Mouse (Mus musculus): ENCODE results near the gene Zfp553. TPM values are rescaled to one million over a fixed set of nuclear protein-coding genes. Genes with fewer than 3 reads are reported as not detected.
"Not testable (repeated sequence)": the region's sequence is repeated elsewhere in the genome, so short reads cannot be mapped to it uniquely, and the experiment has no call there.

The Zfp553 gene
- polyA plus RNA-seq, 1 experiment: 11.4 TPM

DNA sequence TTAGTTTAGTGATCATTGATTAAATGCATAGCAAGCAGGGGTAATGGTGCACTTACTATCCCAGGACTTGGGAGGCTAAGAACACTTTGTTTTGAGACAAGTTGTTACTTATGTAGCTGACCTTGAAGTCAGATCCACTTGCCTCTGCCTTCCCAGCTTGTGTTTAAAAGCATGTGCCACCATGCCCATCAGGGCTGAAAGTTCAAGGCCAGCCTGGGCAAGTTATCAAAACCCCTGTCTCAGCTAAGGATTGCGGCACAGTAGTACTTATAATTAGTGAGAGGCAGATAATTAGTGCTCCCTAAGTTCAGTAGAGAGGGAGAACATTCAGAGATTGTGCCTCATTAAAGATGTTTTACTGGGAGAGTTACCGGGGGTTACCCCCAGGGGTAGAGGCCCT is 1.9 kb downstream of the Zfp553 start:
- no peak overlapping the region for H3K4me2 ChIP-seq (ENCODE audit: low read depth)
- peaks cover 49% of the 10 kb centered on the region for H3K79me2 ChIP-seq (ENCODE audit: control insufficient read depth, insufficient read depth)
- no peak overlapping the region for H3ac ChIP-seq (ENCODE audit: control insufficient read depth, insufficient read length)
- TF ChIP-seq USF1 (IDR thresholded peaks at IDR 0.05; ENCODE audit: low read depth) (no peak), POLR2A (IDR thresholded peaks at IDR 0.05; ENCODE audit: insufficient read length, low read depth) (no peak), SRF (IDR thresholded peaks at IDR 0.05; ENCODE audit: control insufficient read depth, insufficient read length, low read depth) (no peak), REST (IDR thresholded peaks at IDR 0.05; ENCODE audit: insufficient read depth, insufficient read length) (no peak), E2F4 (IDR thresholded peaks at IDR 0.05; ENCODE audit: insufficient read depth) (no peak), MYOG (IDR thresholded peaks at IDR 0.05; ENCODE audit: control insufficient read depth in 1 of 3, insufficient read depth in 1 of 3, insufficient read length in 2 of 3, low read depth in 2 of 3) (no peak), TCF3 (IDR thresholded peaks at IDR 0.05; ENCODE audit: insufficient read length, low read depth) (no peak), CEBPB (IDR thresholded peaks at IDR 0.05; ENCODE audit: insufficient read depth, poor library complexity, severe bottlenecking) (no peak), MYOD1 (IDR thresholded peaks at IDR 0.05; ENCODE audit: control insufficient read depth in 1 of 3, insufficient read length in 2 of 3, low read depth in 2 of 3) (no peak), TCF12 (IDR thresholded peaks at IDR 0.05; ENCODE audit: insufficient read depth, poor library complexity, severe bottlenecking) (no peak), MAX (IDR thresholded peaks at IDR 0.05; ENCODE audit: low read depth) (no peak), POLR2AphosphoS2 (IDR thresholded peaks at IDR 0.05; ENCODE audit: insufficient read length, low read depth) (no peak)
- H3K4me3 ChIP-seq: no peak overlapping the region
- H3K27me3 ChIP-seq (ENCODE audit: control insufficient read depth, insufficient read depth, insufficient read length): no peaks in the 10 kb centered on the region
- peaks cover 8% of the 10 kb centered on the region for H3K36me3 ChIP-seq (ENCODE audit: control insufficient read depth, insufficient read depth)

DNA sequence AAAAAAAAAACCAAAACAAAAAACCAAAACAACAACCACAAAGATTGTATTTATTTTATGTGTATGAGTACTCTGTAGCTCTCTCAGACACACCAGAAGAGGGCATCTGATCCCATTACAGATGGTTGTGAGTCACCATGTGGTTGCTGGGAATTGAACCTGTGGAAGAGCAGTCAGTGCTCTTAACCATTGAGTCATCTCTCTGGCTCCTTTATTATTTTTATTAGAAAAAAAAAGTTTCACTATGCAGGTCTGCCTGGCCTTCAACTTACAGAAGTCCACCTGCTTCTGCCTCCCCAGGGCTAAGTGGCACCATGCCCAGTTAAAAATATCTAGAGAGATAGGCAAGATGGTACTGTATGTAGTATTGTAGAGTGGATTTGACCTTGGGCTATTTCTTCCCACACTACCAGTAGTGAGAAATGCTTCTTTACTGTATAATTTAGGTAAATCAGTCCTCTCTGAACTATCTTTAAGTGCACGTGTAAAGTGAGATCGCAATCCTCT is 10.6 kb downstream of the Zfp553 start:
- TF ChIP-seq MAX (IDR thresholded peaks at IDR 0.05; ENCODE audit: low read depth) (no peak), USF1 (IDR thresholded peaks at IDR 0.05; ENCODE audit: low read depth) (no peak), MYOG (IDR thresholded peaks at IDR 0.05; ENCODE audit: control insufficient read depth in 1 of 3, insufficient read depth in 1 of 3, insufficient read length in 2 of 3, low read depth in 2 of 3) (no peak), MYOD1 (IDR thresholded peaks at IDR 0.05; ENCODE audit: control insufficient read depth in 1 of 3, insufficient read length in 2 of 3, low read depth in 2 of 3) (no peak), POLR2AphosphoS2 (IDR thresholded peaks at IDR 0.05; ENCODE audit: insufficient read length, low read depth) (no peak), E2F4 (IDR thresholded peaks at IDR 0.05; ENCODE audit: insufficient read depth) (no peak), CEBPB (IDR thresholded peaks at IDR 0.05; ENCODE audit: insufficient read depth, poor library complexity, severe bottlenecking) (no peak), SRF (IDR thresholded peaks at IDR 0.05; ENCODE audit: control insufficient read depth, insufficient read length, low read depth) (no peak), TCF3 (IDR thresholded peaks at IDR 0.05; ENCODE audit: insufficient read length, low read depth) (no peak), REST (IDR thresholded peaks at IDR 0.05; ENCODE audit: insufficient read depth, insufficient read length) (no peak), POLR2A (IDR thresholded peaks at IDR 0.05; ENCODE audit: insufficient read length, low read depth) (no peak), TCF12 (IDR thresholded peaks at IDR 0.05; ENCODE audit: insufficient read depth, poor library complexity, severe bottlenecking) (no peak)
- peak overlapping the region; percentile 89 for H3K4me2 ChIP-seq (ENCODE audit: low read depth)
- peak overlapping the region; percentile 57 for H3K4me3 ChIP-seq
- H3K79me2 ChIP-seq (ENCODE audit: control insufficient read depth, insufficient read depth): peaks cover 18% of the 10 kb centered on the region
- H3K36me3 ChIP-seq (ENCODE audit: control insufficient read depth, insufficient read depth): no peaks in the 10 kb centered on the region
- no peaks in the 10 kb centered on the region for H3K27me3 ChIP-seq (ENCODE audit: control insufficient read depth, insufficient read depth, insufficient read length)
- H3ac ChIP-seq (ENCODE audit: control insufficient read depth, insufficient read length): peak overlapping the region; percentile 84

DNA sequence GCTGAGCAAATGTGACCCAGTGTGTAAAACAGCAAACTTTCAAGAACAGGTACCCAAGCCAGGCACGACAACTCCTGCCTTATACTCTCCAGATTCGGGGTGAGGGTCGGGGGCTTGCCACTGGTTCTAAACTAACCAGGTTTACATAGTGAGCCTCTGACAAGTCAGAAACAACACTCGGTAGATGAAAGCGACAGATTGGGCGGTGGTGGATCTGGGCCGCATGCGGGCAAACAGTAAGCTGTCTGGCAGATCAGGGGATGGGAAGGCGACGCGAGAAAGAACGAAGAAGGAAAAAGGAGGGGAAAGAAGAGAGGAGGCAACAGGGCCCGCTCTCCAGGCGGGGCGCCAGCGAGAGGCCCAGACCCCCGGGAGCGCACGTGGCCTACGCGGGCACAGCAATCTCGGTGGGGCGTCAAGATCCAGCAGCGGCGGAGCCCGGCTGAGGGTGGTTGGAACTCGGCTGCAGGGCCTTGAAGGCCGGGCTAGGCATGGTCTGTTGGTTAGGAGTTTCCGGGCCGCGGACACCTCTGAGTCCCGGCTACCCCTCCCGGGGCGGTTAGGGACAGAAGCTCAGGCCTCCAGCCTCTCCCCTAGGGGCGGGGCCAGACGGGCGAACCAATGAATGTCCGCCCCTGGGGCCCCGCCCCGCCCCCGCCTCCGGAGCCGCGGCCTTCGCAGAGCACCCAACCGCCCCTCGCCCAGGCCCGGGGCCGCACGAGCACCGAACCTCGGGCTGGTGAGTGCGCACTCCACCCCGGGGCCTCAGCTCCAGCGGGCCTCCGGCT is 11.2 kb downstream of the Zfp553 start, which contains the start of gene Zfp771:
Zfp771 (plus strand) TSS at position 405 of the 788 bp plus-strand sequence.
- Histone ChIP-seq H3K4me3 (peak within 1 kb of the TSS; percentile 57), H3K36me3 (ENCODE audit: control insufficient read depth, insufficient read depth) (no peaks in the 10 kb centered on the region), H3ac (ENCODE audit: control insufficient read depth, insufficient read length) (peak within 1 kb of the TSS; percentile 84), H3K27me3 (ENCODE audit: control insufficient read depth, insufficient read depth, insufficient read length) (no peaks in the 10 kb centered on the region), H3K79me2 (ENCODE audit: control insufficient read depth, insufficient read depth) (peaks cover 18% of the 10 kb centered on the region), H3K4me2 (ENCODE audit: low read depth) (peak within 1 kb of the TSS; percentile 89)
- no peak for TF ChIP-seq TCF12 (IDR thresholded peaks at IDR 0.05; ENCODE audit: insufficient read depth, poor library complexity, severe bottlenecking)
- no peak for TF ChIP-seq E2F4 (IDR thresholded peaks at IDR 0.05; ENCODE audit: insufficient read depth)
- TF ChIP-seq SRF (IDR thresholded peaks at IDR 0.05; ENCODE audit: control insufficient read depth, insufficient read length, low read depth): no peak
- TF ChIP-seq REST (IDR thresholded peaks at IDR 0.05; ENCODE audit: insufficient read depth, insufficient read length): no peak
- no peak for TF ChIP-seq MAX (IDR thresholded peaks at IDR 0.05; ENCODE audit: low read depth)
- TF ChIP-seq POLR2AphosphoS2 (IDR thresholded peaks at IDR 0.05; ENCODE audit: insufficient read length, low read depth): peak; percentile 39
- peak in 1 of 3 experiments; percentile 18 for TF ChIP-seq MYOG (IDR thresholded peaks at IDR 0.05; ENCODE audit: control insufficient read depth in 1 of 3, insufficient read depth in 1 of 3, insufficient read length in 2 of 3, low read depth in 2 of 3)
- TF ChIP-seq POLR2A (IDR thresholded peaks at IDR 0.05; ENCODE audit: insufficient read length, low read depth): peak; percentile 86
- TF ChIP-seq CEBPB (IDR thresholded peaks at IDR 0.05; ENCODE audit: insufficient read depth, poor library complexity, severe bottlenecking): no peak

DNA sequence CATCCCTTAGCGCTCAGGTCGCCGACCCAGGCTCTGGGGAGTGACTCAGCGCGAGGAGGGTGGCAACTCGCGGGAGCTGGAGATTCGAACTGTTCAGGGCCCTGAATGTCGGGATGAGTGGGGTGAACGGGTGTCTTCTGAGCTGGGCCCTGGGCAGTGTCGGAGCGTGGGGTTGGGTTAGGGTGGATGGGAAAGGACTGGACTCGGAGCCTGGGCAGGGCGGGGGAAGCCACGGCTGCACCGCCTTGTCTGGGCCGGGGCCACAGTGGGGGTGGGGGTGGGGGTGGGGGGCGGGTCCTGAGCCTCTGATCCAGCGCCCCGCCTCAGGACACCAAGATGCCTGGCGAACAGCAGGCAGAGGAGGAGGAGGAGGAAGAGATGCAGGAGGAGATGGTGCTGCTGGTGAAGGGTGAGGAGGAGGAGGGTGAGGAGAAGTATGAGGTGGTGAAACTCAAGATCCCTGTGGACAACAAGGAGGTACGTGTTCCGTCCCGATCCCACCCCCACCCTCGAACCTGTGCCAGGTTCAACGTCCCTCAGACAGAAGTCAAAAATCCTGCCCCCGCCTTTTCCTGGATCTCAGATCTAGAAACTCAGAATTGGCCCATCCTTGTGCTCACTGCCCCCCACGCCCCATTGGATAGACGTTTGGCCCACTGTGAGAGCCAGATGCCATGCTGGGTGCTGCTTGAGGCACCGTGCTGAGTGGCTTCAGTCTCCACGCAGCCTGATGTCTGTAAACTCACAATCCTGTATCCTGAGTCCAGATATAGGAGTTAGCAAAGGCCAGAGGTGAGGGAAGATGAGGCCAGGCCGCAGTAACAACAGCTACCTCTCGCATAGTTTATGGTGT is 12.0 kb downstream of the Zfp553 start:
- TF ChIP-seq TCF3 (IDR thresholded peaks at IDR 0.05; ENCODE audit: insufficient read length, low read depth): no peak
- TF ChIP-seq MYOD1 (IDR thresholded peaks at IDR 0.05; ENCODE audit: control insufficient read depth in 1 of 3, insufficient read length in 2 of 3, low read depth in 2 of 3): no peak
- no peak for TF ChIP-seq POLR2AphosphoS2 (IDR thresholded peaks at IDR 0.05; ENCODE audit: insufficient read length, low read depth)
- TF ChIP-seq CEBPB (IDR thresholded peaks at IDR 0.05; ENCODE audit: insufficient read depth, poor library complexity, severe bottlenecking): no peak
- TF ChIP-seq SRF (IDR thresholded peaks at IDR 0.05; ENCODE audit: control insufficient read depth, insufficient read length, low read depth): no peak
- no peak for TF ChIP-seq TCF12 (IDR thresholded peaks at IDR 0.05; ENCODE audit: insufficient read depth, poor library complexity, severe bottlenecking)
- TF ChIP-seq E2F4 (IDR thresholded peaks at IDR 0.05; ENCODE audit: insufficient read depth): no peak
- no peak for TF ChIP-seq POLR2A (IDR thresholded peaks at IDR 0.05; ENCODE audit: insufficient read length, low read depth)
- TF ChIP-seq REST (IDR thresholded peaks at IDR 0.05; ENCODE audit: insufficient read depth, insufficient read length): no peak
- TF ChIP-seq USF1 (IDR thresholded peaks at IDR 0.05; ENCODE audit: low read depth): no peak
- no peak for TF ChIP-seq MYOG (IDR thresholded peaks at IDR 0.05; ENCODE audit: control insufficient read depth in 1 of 3, insufficient read depth in 1 of 3, insufficient read length in 2 of 3, low read depth in 2 of 3)
- TF ChIP-seq MAX (IDR thresholded peaks at IDR 0.05; ENCODE audit: low read depth): no peak
- Histone ChIP-seq H3K4me2 (ENCODE audit: low read depth) (peak overlapping the region; percentile 73), H3K36me3 (ENCODE audit: control insufficient read depth, insufficient read depth) (no peaks in the 10 kb centered on the region), H3ac (ENCODE audit: control insufficient read depth, insufficient read length) (peak overlapping the region; percentile 84), H3K4me3 (peak overlapping the region; percentile 57), H3K79me2 (ENCODE audit: control insufficient read depth, insufficient read depth) (peaks cover 18% of the 10 kb centered on the region), H3K27me3 (ENCODE audit: control insufficient read depth, insufficient read depth, insufficient read length) (no peaks in the 10 kb centered on the region)

DNA sequence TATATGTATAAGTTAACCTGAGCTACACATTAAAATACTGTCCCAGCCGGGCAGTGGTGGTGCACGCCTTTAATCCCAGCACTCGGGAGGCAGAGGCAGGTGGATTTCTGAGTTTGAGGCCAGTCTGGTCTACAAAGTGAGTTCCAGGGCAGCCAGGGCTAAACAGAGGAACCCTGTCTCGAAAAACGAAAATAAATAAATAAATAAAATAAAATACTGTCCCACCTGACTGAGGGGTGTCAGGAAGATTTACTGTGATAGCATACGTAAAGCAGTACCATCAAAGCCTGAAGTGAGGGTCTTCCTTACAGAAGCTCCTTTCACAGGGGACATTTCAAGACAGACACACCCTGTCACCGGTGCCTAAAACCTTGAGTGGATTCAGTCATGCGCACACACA is 17.6 kb downstream of the Zfp553 start:
- peaks cover 13% of the 10 kb centered on the region for H3K79me2 ChIP-seq (ENCODE audit: control insufficient read depth, insufficient read depth)
- not testable (repeated sequence) for H3K4me3 ChIP-seq; H3K4me2 ChIP-seq (ENCODE audit: low read depth); H3ac ChIP-seq (ENCODE audit: control insufficient read depth, insufficient read length); H3K27me3 ChIP-seq (ENCODE audit: control insufficient read depth, insufficient read depth, insufficient read length); H3K36me3 ChIP-seq (ENCODE audit: control insufficient read depth, insufficient read depth)

Measured in myocyte (in vitro differentiated cells).